Mouse (Mus musculus) liver, adult 2 months (tissue): ENCODE measurements at regions not wholly inside any gene's neighbourhood (a gene's known extent, or its start where the extent isn't known, plus 50 kb on each side); places are given as distances from the start of the nearest gene placed in this dataset.

Experiments
- CTCF ChIP-seq: fragments of 200-500 bp; IDR thresholded peaks from 2 replicates; pipeline ENCODE4 v1.5.1; 2011; ENCODE audit warnings: low read depth, low read length, control low read depth
- POLR2A ChIP-seq: fragments of 200-500 bp; IDR thresholded peaks from 2 replicates; pipeline ENCODE4 v1.6.1; 2011; ENCODE audit warnings: low read length, control low read depth; ENCODE audit not compliant: insufficient read depth; ENCODE audit errors: extremely low read depth

- TF ChIP-seq POLR2A, result no peak
- TF ChIP-seq CTCF, result no peak
Observed at GRCm38 (mm10) chr4:50675576-50675975, 540.9 kb upstream of the Cylc2 start.
